Mouse (Mus musculus) adrenal gland, postnatal 25 days (tissue): ENCODE results near the gene Ttll12. TPM values are rescaled to one million over a fixed set of nuclear protein-coding genes. Genes with fewer than 3 reads are reported as not detected.
A peak's percentile ranks its signal among the peaks of the same experiment; 100 is the strongest.

Source experiments
- DNase-seq: peaks from one replicate; pipeline ENCODE4 v3.0.0; 2021; ENCODE audit warnings: mixed read lengths
- long read RNA-seq: library from polyadenylated mRNA; stranded (forward); transcript quantifications from one replicate; pipeline ENCODE4 v2.0.0, GENCODE M21; 2021
- total RNA-seq: library from RNA; stranded (reverse); gene quantifications from 2 replicates; pipeline ENCODE4 v1.2.3, GENCODE M21; 2021

Ttll12 gene
- 33.1 and 33.7 TPM in 2 replicates for total RNA-seq
- long read RNA-seq, transcript Ttll12-201 (14 exons, 3,774 nt), result major isoform, 48 of 56 reads
- long read RNA-seq, partial matches to known transcripts, result 4 of 56 reads
- long read RNA-seq, other reads (novel, unspliced or antisense), result 4 of 56 reads

- DNase-seq, result peak; percentile 97
These were observed at the start of gene Ttll12 for GRCm38 (mm10) chr15:83594513-83595363. Ttll12 (minus strand) TSS chr15:83595157.

GRCm38 (mm10) chr15:83642518-83642917 lies 47.6 kb upstream of the Ttll12 start:
- DNase-seq, result peak; percentile 19

DNA sequence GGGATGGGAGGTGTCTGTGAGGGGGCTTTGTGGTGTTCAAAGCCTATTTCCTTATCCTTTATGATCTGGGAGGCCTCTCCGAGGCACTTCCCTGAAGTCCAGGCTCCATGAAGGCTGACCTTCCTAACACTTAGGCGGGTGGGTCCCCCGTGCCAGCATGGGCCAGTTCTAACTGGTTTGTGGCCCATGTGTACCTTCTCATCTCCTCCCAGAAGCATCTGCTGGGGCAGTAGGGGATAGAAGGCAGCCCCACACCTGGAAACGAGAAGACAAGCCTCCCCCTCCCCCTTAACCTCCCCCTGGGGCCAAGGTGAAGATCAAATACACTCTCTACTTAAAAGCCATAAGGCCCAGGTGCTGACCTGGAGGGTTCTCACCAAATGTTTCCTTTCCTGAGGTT lies 45.3 kb upstream of the Ttll12 start:
- no peak for DNase-seq

DNA sequence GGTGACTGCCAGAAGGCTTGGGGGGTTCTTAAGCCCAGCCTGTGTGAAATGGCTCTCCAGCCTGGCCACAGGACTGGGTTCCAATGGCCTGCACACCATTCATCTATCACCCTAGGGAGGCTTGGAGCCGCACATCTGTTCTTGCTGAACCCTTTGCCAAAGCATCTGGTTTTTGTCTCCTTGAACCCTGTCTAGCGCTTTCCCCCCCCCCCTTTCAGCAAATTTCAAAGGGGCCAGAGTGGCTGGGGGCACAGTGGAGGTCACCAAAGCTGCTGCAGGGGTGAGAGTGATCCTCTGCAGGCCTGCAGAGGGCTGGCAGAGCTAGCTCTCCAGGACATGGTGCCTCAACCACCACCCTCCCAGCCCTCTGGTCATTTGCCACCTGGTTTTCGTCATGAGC lies 44.2 kb upstream of the Ttll12 start:
- no peak for DNase-seq

DNA sequence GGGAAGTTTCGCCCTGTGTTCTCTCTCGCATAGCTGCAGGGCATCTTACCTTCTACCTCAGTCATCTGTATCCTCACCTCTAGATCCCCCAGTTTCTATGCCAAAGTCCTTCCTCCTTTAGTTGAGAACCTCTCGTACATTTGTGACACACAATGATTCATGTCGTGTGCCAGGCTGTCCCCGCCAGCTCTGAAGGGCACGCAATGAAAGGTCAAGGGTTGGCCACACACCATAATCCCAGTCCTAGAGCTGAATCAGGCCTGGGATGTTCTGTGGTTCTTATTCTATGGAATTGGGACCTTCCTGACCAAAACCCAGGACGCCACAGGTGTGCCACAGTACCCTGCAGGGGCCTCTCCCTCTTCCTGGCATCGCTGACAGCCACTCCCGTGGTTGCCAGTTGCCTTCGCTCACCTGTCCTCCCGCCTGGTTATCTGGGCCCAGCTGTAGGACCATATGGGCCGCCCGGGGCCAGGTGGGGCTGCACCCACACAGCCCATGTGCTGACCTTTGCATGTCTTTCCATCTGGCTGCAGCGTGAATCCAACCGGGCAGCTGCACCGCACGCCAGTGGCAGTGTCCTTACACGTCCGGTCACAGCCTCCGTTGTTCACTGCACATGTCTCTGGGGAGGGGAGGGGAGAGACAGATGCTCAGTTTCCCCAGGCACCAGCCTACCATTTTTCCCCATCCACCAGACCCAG lies 43.4 kb upstream of the Ttll12 start:
- peak; percentile 21 for DNase-seq

DNA sequence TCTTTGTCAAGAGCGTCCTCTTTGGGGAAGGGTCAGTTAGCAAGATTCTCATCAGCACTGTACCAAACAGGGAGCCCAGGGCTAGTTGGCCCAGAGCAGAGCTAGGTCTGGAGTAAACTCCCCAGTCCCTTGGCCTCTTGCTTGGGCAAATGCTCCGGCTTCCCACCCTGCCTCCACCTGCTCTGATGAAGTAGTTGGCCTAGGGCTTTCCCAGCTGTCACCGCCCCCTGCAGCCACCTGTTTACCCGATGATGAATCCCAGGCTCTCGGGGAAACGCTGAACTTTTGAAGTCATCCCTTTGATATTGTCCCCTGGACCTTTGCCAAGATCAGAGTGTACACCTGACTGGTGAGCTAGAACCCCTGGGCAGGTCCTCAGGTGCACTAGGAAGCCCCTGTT lies 41.8 kb upstream of the Ttll12 start:
- no peak for DNase-seq

GRCm38 (mm10) chr15:83635251-83635650 lies 40.3 kb upstream of the Ttll12 start:
- DNase-seq, result no peak

GRCm38 (mm10) chr15:83634076-83634475 lies 39.1 kb upstream of the Ttll12 start:
- DNase-seq, result no peak

DNA sequence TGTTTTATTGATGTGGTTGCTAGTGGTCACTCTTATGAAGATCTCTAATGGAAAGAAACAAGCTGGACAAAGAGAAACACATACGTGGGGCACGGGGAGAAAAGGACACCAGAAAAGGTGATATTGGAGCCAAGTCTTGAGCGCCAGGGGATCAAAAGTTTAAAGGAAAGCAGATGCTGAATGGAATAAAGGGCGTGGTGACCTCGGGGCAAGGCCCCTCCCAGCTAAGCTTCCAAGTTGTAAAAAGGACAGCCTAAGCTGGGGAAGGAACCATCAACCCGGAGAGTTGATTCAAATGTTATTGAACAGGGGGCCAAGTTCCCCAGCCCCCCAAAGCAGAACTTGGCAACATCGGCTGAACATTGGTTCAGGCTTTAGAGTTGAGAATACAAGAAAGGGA lies 36.1 kb upstream of the Ttll12 start:
- no peak for DNase-seq

GRCm38 (mm10) chr15:83629716-83630115 lies 34.8 kb upstream of the Ttll12 start:
- no peak for DNase-seq

GRCm38 (mm10) chr15:83626142-83626645 lies 31.2 kb upstream of the Ttll12 start:
- DNase-seq, result no peak

DNA sequence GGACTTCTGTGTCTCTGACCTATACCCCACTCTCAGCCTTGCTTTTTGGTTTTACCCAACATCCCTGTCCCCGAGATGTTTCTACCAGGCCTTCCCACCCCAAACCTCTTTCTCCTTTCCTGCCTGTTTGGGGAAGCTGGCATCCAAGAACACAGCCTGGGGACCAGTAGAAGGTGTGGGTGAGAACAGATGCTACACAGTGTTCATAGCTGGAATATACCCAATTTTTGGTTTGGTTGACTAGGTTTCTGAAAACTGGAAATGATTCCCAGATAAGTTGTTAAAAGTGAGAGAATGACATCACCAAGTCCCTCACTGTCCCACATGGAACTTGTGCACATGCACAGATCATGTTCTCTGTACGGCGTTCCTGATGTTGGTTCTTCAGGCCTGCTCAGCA lies 20.3 kb upstream of the Ttll12 start:
- DNase-seq, result no peak

DNA sequence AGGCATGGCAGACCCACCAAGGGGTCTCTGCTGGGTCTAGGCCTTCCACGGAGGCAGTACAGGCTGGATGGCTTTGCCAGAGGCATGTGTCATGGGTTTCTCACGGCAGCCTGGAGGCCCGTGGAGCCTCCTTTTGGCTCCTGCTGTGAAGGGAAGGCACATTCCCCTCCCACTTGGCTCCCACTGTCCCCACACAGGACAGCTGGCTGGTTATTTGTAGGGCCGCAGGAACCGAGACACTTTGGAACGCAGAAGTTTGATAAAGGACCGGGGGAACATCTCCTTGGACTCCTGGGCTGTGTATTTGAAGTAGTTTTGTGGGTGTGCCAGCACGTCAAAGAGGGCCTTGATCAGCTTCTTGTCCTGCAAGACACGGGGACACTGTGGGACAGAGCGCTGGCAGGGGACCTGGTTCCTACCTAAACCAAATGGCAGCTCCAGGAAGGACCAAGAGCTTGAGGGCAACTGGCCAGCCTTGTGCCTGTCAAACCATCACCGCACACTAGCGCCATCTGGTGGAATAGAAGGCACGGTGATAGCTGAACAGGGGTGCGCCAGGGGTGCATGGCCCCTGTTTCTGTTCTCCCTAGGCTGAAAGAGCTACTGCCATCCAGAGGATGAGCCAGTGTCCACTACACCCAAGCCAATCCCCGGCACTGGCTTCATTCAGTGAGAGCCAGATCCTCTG lies 12.3 kb upstream of the Ttll12 start:
- DNase-seq, result peak; percentile 74

DNA sequence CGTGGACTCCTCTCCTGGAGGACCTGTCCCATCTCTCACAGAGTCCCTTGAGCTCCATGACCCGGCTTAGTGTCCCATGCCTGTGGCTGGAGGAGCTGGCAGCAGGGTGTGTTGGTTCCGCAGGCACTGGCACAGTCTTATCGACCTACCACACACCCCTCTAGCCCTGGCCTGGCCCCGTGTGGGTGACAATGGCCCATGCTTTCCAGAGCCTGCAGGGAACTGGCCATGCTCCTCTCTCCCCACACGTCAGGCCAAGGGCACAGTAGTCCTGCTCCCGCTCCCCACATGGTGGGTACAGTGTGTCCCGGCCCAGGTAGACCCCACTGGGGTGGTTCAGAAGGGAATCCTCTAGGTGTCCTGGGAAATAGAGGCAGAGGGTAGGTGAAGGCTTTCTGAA lies 11.7 kb upstream of the Ttll12 start:
- no peak for DNase-seq

DNA sequence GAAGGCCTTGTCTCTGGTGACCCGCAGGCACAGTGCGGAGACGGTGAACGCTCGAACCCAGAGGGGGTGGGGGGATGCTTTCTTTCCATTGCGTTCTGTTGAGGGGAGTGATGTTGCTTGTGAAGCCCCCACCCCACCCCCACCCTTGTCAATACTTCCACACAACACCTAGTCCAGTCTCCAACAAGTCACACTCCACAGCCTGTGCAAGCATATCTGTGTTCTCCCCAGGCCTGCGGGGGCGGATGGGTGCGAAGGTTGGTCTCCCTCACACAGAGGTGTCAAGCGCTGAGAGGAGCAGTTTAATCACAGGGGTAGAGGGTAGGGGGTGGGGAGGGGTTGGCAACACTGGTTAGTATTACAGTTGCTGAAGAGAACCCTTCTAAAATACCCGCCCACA lies 11.3 kb upstream of the Ttll12 start:
- DNase-seq, result no peak

DNA sequence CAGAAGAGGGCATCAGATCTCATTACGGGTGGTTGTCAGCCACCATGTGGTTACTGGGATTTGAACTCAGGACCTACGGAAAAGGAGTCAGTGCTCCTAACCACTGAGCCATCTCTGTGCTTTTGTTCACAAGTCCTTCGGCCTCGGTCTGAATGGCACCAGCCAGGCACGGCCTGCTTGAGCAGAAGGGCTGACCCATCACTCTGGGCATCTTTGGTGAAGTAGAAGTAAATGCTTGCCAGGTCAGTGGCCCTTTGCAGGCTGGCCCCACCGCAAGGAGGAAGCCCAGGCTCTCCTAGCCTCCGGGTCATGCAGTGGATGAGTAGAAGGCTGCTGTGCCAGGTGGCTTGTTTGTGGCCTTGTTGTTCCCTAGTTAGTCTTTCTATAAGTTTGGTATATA lies 8.5 kb upstream of the Ttll12 start:
- DNase-seq, result no peak

DNA sequence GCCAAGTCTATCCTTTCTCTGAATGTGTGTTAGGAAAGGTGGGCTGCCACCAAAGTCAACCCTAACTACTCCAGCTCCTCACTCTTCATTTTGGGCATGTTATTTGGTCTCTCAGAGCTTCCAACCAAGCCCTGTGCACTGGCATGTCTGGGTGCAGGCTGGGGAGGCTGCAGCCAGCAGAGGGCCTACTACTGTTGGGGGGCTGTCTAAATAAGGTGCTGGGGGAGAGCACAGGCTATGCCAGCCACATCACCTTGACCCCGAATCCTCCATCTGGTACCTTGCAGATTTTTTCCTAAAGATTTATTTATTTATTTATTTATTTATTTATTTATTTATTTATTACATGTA lies 8.1 kb upstream of the Ttll12 start:
- DNase-seq, result no peak

DNA sequence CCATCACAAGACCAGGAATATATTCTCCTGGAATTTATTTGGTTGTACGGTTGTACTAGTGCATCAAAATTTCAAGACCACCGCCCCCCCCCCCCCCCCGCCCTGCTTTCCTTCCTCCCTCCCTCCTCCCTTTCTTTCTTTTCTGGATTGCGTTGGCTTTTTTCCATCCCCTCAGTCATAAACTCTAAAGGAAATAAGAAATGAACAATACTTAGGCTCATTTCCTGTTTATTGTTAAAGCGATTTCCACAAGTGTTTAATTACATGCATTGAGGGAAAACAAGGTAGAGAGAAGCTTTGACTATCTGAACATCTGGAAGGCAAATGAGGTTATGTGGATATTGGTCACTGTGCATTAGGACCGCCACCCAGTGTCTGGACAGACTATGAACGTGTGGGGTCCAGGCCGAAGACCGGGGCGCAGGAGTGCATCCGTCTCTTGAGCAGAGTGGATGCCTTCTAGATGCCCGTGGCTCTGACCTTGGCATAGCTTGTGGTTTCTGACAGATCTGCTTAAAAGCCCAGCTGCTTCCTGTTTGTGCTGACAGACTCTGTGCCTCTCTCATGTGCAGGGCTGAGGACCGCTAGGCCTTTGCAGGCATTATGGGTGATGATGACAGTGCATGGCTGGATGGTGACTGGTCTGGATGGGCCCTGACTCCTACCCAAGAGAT lies 7.6 kb upstream of the Ttll12 start:
- peak; percentile 23 for DNase-seq

DNA sequence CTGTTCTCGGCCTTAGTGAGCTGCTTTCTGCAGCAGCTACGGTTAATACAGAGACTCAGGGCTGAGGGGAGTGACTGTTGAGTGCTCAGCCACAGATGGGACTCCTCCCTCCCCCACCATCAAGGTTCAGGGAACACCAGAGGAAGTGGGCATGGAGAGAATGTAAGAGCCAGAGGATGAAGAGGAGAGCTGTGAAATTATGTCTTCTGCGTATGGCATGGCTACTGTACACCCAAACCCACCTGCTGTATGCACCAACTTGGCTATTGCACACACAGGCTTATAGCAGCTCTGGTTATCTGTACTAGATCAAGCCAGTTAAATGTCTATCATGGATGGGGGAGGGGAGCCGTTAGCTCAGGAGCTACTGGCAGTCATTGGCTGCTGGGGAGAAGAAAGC lies 6.2 kb upstream of the Ttll12 start:
- no peak for DNase-seq

DNA sequence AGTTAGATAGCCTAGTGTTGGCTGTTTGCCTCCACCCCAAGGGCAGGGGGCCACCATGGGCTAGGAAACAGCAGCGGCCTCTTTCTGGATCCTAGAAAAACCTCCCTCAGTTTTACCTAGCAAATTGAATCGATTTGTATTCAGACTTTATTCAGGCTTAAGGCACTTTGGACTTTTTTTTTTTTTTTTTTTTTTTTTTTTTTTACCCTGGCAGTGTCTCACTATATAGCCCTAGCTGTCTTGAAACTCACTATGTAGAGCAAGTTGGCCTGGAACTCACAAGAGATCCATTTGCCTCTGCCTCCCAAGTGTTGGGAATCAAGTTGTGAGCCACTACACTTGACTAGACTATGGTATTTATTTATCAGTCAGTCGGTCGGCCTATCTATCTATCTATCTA lies 1.9 kb upstream of the Ttll12 start:
- DNase-seq, result no peak

GRCm38 (mm10) chr15:83595364-83595711 lies 381 bp upstream of the Ttll12 start:
- no peak for DNase-seq
